Mouse (Mus musculus): ENCODE measurements around the gene Hdhd5. TPM values are rescaled to one million over a fixed set of nuclear protein-coding genes. Genes with fewer than 3 reads are reported as not detected.

Hdhd5 gene
- polyA plus RNA-seq, 1 experiment from 2014 or later, result 15.2 TPM

GRCm38 (mm10) chr6:120471991-120472441 is 59.1 kb downstream of the Hdhd5 start:
- Histone ChIP-seq H3K27me3 (ENCODE audit: control insufficient read depth, insufficient read depth, low read length) (no peaks in the 10 kb centered on the region), H3K36me3 (ENCODE audit: control insufficient read depth, insufficient read depth, low read length) (no peaks in the 10 kb centered on the region), H3K4me3 (ENCODE audit: low read length) (no peak overlapping the region), H3K9me3 (ENCODE audit: control insufficient read depth, low read length) (no peaks in the 10 kb centered on the region), H3K4me2 (replicated peaks; ENCODE audit: low read depth, low read length) (no peak overlapping the region), H3K4me1 (ENCODE audit: control insufficient read depth, insufficient read depth, low read length) (no peaks in the 10 kb centered on the region), H3K27ac (ENCODE audit: low read depth, low read length) (no peak overlapping the region), H3K9ac (ENCODE audit: low read depth, low read length) (no peak overlapping the region)
- ATAC-seq (ENCODE audit: low FRiP score, low TSS enrichment), result no peak
- WGBS, result 16% methylated on average over 5 of the region's 5 CpGs

- Histone ChIP-seq H3K4me1 (ENCODE audit: control insufficient read depth, insufficient read depth, low read length) (no peaks in the 10 kb centered on the region), H3K9ac (ENCODE audit: low read depth, low read length) (no peak overlapping the region), H3K36me3 (ENCODE audit: control insufficient read depth, insufficient read depth, low read length) (no peaks in the 10 kb centered on the region), H3K4me3 (ENCODE audit: low read length) (no peak overlapping the region), H3K27me3 (ENCODE audit: control insufficient read depth, insufficient read depth, low read length) (no peaks in the 10 kb centered on the region), H3K4me2 (replicated peaks; ENCODE audit: low read depth, low read length) (no peak overlapping the region), H3K9me3 (ENCODE audit: control insufficient read depth, low read length) (no peaks in the 10 kb centered on the region), H3K27ac (ENCODE audit: low read depth, low read length) (no peak overlapping the region)
- no peak for ATAC-seq (ENCODE audit: low FRiP score, low TSS enrichment)
- WGBS, result 82% methylated on average over 1 of the region's 1 CpGs
Observed at GRCm38 (mm10) chr6:120470666-120471065, 60.5 kb downstream of the Hdhd5 start.

GRCm38 (mm10) chr6:120469770-120470169 is 61.3 kb downstream of the Hdhd5 start:
- Histone ChIP-seq H3K9ac (ENCODE audit: low read depth, low read length) (no peak overlapping the region), H3K27ac (ENCODE audit: low read depth, low read length) (no peak overlapping the region), H3K9me3 (ENCODE audit: control insufficient read depth, low read length) (no peaks in the 10 kb centered on the region), H3K4me3 (ENCODE audit: low read length) (no peak overlapping the region), H3K27me3 (ENCODE audit: control insufficient read depth, insufficient read depth, low read length) (peaks cover 6% of the 10 kb centered on the region; the same call in 1 of the 2 replicates), H3K36me3 (ENCODE audit: control insufficient read depth, insufficient read depth, low read length) (no peaks in the 10 kb centered on the region), H3K4me2 (replicated peaks; ENCODE audit: low read depth, low read length) (no peak overlapping the region), H3K4me1 (ENCODE audit: control insufficient read depth, insufficient read depth, low read length) (no peaks in the 10 kb centered on the region)
- no peak for ATAC-seq (ENCODE audit: low FRiP score, low TSS enrichment)

- ATAC-seq (ENCODE audit: low FRiP score, low TSS enrichment), result no peak
- Histone ChIP-seq H3K27ac (ENCODE audit: low read depth, low read length) (no peak overlapping the region), H3K9me3 (ENCODE audit: control insufficient read depth, low read length) (no peaks in the 10 kb centered on the region), H3K4me3 (ENCODE audit: low read length) (no peak overlapping the region), H3K36me3 (ENCODE audit: control insufficient read depth, insufficient read depth, low read length) (no peaks in the 10 kb centered on the region), H3K4me1 (ENCODE audit: control insufficient read depth, insufficient read depth, low read length) (no peaks in the 10 kb centered on the region), H3K9ac (ENCODE audit: low read depth, low read length) (no peak overlapping the region), H3K4me2 (replicated peaks; ENCODE audit: low read depth, low read length) (no peak overlapping the region), H3K27me3 (ENCODE audit: control insufficient read depth, insufficient read depth, low read length) (peaks cover 7% of the 10 kb centered on the region; the same call in 1 of the 2 replicates)
- WGBS, result 71% methylated on average over 3 of the region's 3 CpGs
Observed at GRCm38 (mm10) chr6:120469268-120469667, 61.9 kb downstream of the Hdhd5 start.

- Histone ChIP-seq H3K4me2 (replicated peaks; ENCODE audit: low read depth, low read length) (no peak overlapping the region), H3K9me3 (ENCODE audit: control insufficient read depth, low read length) (no peaks in the 10 kb centered on the region), H3K4me1 (ENCODE audit: control insufficient read depth, insufficient read depth, low read length) (peaks cover 5% of the 10 kb centered on the region; the same call in 1 of the 2 replicates), H3K27ac (ENCODE audit: low read depth, low read length) (no peak overlapping the region), H3K36me3 (ENCODE audit: control insufficient read depth, insufficient read depth, low read length) (no peaks in the 10 kb centered on the region), H3K9ac (ENCODE audit: low read depth, low read length) (no peak overlapping the region), H3K4me3 (ENCODE audit: low read length) (no peak overlapping the region), H3K27me3 (ENCODE audit: control insufficient read depth, insufficient read depth, low read length) (peaks cover 17% of the 10 kb centered on the region)
- 88% methylated on average over 4 of the region's 4 CpGs for WGBS
- ATAC-seq (ENCODE audit: low FRiP score, low TSS enrichment), result no peak
Observed at GRCm38 (mm10) chr6:120468259-120468658, 62.9 kb downstream of the Hdhd5 start.

GRCm38 (mm10) chr6:120466609-120467329 is 64.3 kb downstream of the Hdhd5 start:
- 72% methylated on average over 10 of the region's 10 CpGs for WGBS

GRCm38 (mm10) chr6:120465393-120465792 is 65.7 kb downstream of the Hdhd5 start:
- Histone ChIP-seq H3K4me2 (replicated peaks; ENCODE audit: low read depth, low read length) (no peak overlapping the region), H3K36me3 (ENCODE audit: control insufficient read depth, insufficient read depth, low read length) (no peaks in the 10 kb centered on the region), H3K4me3 (ENCODE audit: low read length) (no peak overlapping the region), H3K27me3 (ENCODE audit: control insufficient read depth, insufficient read depth, low read length) (peaks cover 38% of the 10 kb centered on the region), H3K9me3 (ENCODE audit: control insufficient read depth, low read length) (no peaks in the 10 kb centered on the region), H3K9ac (ENCODE audit: low read depth, low read length) (no peak overlapping the region), H3K4me1 (ENCODE audit: control insufficient read depth, insufficient read depth, low read length) (peaks cover 5% of the 10 kb centered on the region; the same call in 1 of the 2 replicates), H3K27ac (ENCODE audit: low read depth, low read length) (no peak overlapping the region)
- 26% methylated on average over 4 of the region's 4 CpGs for WGBS
- ATAC-seq (ENCODE audit: low FRiP score, low TSS enrichment), result no peak

More at GRCm38 (mm10) chr6:120466609-120467329, 64.3 kb downstream of the Hdhd5 start:
- H3K9ac ChIP-seq (ENCODE audit: low read depth, low read length), result no peak overlapping the region
- peaks cover 30% of the 10 kb centered on the region for H3K27me3 ChIP-seq (ENCODE audit: control insufficient read depth, insufficient read depth, low read length)
- no peaks in the 10 kb centered on the region for H3K36me3 ChIP-seq (ENCODE audit: control insufficient read depth, insufficient read depth, low read length)
- H3K4me3 ChIP-seq (ENCODE audit: low read length), result no peak overlapping the region
- H3K4me1 ChIP-seq (ENCODE audit: control insufficient read depth, insufficient read depth, low read length), result peaks cover 5% of the 10 kb centered on the region; the same call in 1 of the 2 replicates
- no peaks in the 10 kb centered on the region for H3K9me3 ChIP-seq (ENCODE audit: control insufficient read depth, low read length)
- H3K4me2 ChIP-seq (replicated peaks; ENCODE audit: low read depth, low read length), result no peak overlapping the region
- ATAC-seq (ENCODE audit: low FRiP score, low TSS enrichment), result no peak
- H3K27ac ChIP-seq (ENCODE audit: low read depth, low read length), result no peak overlapping the region

GRCm38 (mm10) chr6:120464406-120464939 is 66.6 kb downstream of the Hdhd5 start:
- H3K27me3 ChIP-seq (ENCODE audit: control insufficient read depth, insufficient read depth, low read length), result peaks cover 38% of the 10 kb centered on the region
- H3K27ac ChIP-seq (ENCODE audit: low read depth, low read length), result no peak overlapping the region
- no peaks in the 10 kb centered on the region for H3K9me3 ChIP-seq (ENCODE audit: control insufficient read depth, low read length)
- H3K4me3 ChIP-seq (ENCODE audit: low read length), result peak overlapping the region; percentile 52; the same call in 1 of the 2 replicates
- H3K4me2 ChIP-seq (replicated peaks; ENCODE audit: low read depth, low read length), result no peak overlapping the region; the same call in 1 of the 2 replicates
- no peak for ATAC-seq (ENCODE audit: low FRiP score, low TSS enrichment)
- H3K9ac ChIP-seq (ENCODE audit: low read depth, low read length), result peak overlapping the region; percentile 15; the same call in 1 of the 2 replicates
- peaks cover 5% of the 10 kb centered on the region; the same call in 1 of the 2 replicates for H3K4me1 ChIP-seq (ENCODE audit: control insufficient read depth, insufficient read depth, low read length)
- 45% methylated on average over 9 of the region's 9 CpGs for WGBS
- H3K36me3 ChIP-seq (ENCODE audit: control insufficient read depth, insufficient read depth, low read length), result no peaks in the 10 kb centered on the region

GRCm38 (mm10) chr6:120463884-120464283 is 67.2 kb downstream of the Hdhd5 start:
- Histone ChIP-seq H3K4me2 (replicated peaks; ENCODE audit: low read depth, low read length) (peak overlapping the region; percentile 78), H3K27ac (ENCODE audit: low read depth, low read length) (no peak overlapping the region), H3K4me1 (ENCODE audit: control insufficient read depth, insufficient read depth, low read length) (peaks cover 5% of the 10 kb centered on the region; the same call in 1 of the 2 replicates), H3K36me3 (ENCODE audit: control insufficient read depth, insufficient read depth, low read length) (no peaks in the 10 kb centered on the region), H3K9me3 (ENCODE audit: control insufficient read depth, low read length) (no peaks in the 10 kb centered on the region), H3K4me3 (ENCODE audit: low read length) (peak overlapping the region; percentile 52), H3K9ac (ENCODE audit: low read depth, low read length) (peak overlapping the region; percentile 15), H3K27me3 (ENCODE audit: control insufficient read depth, insufficient read depth, low read length) (peaks cover 38% of the 10 kb centered on the region)
- ATAC-seq (ENCODE audit: low FRiP score, low TSS enrichment), result peak; percentile 32; the same call in 1 of the 2 replicates
- 6% methylated on average over 11 of the region's 11 CpGs for WGBS

Measured in kidney, embryonic 14.5 days (tissue).